Mouse (Mus musculus): Measurements from ENCODE around the gene Gpr146.
A peak's percentile ranks its signal among the peaks of the same experiment; 100 is the strongest.

The Gpr146 gene

DNA sequence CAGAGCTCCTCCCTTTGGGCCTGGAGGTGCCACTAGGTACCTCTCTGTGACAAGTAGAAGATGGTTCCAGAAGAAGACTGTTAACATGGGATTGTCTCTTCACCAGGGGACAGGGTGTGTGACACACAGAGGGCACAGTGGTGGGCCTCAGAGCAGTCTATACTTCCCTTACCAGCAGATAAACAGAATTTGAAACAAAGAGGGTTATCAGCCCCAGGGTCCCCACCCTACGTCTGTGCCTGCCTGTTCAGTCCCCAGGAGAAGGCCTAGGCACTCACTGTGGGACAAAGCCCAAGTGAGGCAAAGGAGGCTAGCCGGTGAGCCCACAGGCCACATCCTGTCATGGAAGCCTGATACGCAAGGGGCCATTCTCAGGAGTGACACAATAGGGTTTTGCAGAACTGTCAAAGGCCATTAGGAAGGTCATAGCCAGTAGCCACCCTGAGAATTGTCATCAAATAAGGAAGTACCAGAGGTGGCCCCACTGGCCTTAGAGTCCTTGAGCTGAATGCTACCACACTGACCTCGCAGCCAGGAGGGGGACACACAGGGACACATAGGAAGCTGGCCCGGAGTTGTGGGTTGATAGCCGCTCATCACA, 27.4 kb downstream of the Gpr146 start, which contains the start of gene C130050O18Rik:
TSS of gene C130050O18Rik (plus strand) at position 480 of the 601 bp plus-strand sequence.
- no peak for DNase-seq

DNA sequence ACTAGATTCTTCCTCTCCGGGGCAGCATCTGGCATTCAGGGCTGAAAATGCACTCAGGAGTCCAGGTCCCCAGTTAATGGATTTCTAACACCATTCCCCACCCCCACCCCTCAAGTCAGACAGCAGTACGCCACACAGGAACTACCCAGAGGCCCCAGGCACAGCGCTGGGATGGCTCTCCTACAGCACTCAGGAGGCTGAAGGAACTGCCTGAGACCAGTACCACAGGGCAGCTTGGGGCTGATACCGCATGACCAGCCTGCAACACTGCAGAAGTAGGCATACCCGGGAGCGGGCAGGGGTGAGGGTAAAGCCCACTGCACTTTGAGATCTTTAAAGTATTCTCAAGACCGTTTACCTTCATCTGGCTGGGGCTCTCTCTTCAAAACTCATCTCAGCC, 28.0 kb downstream of the Gpr146 start:
- DNase-seq: no peak

DNA sequence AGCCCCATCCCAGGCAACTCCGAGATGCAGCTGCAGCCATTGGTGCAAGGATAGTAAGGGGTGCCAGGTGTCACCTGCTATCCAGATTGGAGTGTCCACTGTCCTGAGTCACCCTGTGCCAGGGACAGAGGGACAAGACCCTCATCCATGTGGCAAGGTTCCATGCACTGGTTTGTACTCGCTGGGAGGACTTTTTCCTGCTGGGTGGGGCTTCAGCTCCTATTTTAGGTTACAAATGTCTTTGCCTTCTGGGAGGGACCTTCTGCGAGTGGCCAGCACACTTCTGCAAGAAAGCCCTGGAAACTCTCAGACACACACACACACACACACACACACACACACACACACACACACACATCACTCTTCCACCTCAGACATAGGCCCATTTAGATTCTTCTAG, 28.5 kb downstream of the Gpr146 start:
- no peak for DNase-seq

DNA sequence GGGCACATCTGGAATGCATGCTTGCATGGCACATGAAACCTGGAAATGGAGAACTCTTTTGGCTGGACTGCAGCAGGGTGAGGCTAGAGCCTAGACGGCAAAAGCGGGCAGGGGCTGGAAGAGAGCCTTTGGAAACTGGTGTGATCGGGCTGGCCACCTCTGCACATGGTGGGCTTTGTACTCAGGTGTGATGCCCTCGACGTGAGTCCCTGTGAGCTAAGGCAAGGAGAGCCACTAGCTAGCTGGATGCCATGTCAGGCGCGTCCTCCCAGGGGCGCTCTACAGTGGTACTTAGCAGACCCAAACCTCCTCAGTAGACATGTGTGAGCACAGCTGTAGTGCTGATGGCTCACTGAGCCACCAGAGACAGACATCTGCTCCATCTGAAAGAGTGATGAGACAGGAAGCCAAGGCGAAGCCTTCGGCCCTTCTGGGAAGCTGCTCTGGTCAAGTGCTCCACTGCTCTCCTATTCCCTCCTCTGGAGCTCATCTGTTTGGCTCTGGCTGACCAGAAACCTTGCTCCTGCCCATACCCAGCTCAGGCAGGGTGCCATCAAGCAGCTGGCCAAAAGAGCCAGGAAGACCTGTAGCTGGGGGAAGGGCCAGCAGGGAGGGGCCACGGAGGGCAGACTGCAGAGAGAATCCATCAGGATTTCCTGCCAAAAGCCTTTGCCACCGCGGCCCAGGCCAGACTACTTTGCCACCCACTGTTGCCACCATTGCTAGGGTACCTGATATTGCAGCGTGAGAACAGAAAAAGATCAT, 29.8 kb downstream of the Gpr146 start:
- no peak for DNase-seq

DNA sequence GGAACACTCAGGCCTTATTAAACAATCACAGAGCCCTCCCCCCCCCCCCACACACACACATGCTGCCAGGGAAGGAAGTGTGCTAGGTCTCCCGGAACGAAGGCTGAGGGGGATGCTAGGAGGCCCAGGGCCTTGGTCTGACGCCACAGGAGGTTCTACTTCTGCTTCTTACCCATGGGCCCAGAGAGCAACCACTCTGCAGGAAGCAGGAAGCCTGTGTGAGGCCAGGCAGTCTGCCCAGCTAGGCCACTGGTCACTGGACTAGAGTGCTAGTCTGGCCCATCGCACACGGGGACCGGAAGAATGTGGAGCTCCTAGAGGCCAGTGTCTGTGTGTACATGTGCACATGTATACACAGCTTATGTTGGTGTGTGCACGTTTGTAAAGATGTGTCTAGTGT, 31.0 kb downstream of the Gpr146 start:
- DNase-seq: no peak

GRCm38 (mm10) chr5:139409412-139409811, 31.9 kb downstream of the Gpr146 start:
- DNase-seq: no peak

GRCm38 (mm10) chr5:139410056-139410455, 32.6 kb downstream of the Gpr146 start:
- no peak for DNase-seq

GRCm38 (mm10) chr5:139411117-139411516, 33.6 kb downstream of the Gpr146 start:
- no peak for DNase-seq

DNA sequence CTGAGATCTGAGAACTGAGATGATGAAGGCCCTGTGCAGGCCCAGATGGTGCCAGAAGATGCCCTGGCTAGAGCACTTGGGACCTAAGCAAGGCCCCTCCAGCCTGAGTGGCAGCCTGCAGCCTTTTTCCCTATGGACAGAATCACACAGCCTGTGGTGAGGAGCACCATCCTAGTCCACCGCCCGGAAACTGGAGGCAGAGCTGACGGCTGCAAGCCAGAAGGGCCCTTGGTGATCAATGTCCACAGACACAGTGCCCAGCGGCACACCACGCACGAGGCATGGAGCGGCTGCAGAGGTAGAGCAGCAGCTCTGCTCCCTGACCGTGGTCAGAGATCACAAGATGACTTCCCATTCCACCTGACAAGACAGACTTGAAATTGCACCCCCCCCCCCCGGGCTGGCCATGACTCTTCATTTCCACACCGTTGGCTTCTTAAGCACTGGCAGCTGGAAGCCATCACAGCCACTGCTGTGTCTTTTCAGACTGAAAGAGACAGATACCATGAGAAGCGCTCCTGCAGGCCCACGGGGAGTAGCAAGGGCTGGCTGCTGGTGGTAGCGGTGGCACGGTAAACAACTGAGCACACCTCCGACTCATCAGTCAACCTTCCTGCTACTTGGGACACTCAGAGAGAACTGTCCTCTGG, 34.3 kb downstream of the Gpr146 start:
- DNase-seq: no peak

DNA sequence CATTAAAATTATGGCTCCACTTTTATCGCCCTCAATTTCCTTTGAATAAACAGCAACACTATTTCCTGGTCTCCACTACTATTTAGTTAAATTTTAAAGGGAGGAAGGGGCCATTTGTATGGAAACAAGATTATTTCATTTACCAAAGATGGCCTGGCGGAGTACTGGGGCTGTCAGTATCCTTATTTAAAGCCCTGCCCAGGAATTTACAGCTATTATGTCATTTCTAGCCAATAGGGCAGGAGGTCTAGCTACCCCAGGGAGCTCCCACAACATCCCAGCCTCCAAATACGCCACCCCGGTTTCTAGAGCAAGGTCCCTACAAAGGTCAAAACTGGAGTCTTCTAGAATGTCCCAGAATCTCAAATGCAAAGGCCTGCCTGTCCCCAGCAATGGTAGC, 36.0 kb downstream of the Gpr146 start:
- no peak for DNase-seq

GRCm38 (mm10) chr5:139415001-139415400, 37.5 kb downstream of the Gpr146 start:
- no peak for DNase-seq

DNA sequence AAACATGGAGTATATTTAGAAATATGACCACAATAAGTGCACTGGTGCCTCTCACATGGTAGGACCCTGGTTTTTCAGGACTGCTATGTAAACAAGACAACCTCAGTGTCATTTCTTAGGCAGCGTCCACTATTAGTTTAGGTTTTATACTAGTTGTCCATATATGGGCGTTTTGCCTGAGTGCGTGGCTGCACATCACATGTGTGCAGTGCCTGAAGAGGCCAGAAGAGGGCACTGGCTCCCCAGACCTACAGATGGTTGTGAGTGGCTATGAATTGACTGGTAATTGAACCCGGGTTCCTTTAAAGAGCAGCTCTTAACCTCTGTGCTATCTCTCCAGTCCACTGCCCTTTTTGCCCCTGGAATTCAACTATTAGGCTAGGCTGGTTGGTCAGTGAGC, 39.4 kb downstream of the Gpr146 start:
- no peak for DNase-seq

GRCm38 (mm10) chr5:139417480-139417879, 40.0 kb downstream of the Gpr146 start:
- DNase-seq: no peak

GRCm38 (mm10) chr5:139418110-139418509, 40.6 kb downstream of the Gpr146 start:
- no peak for DNase-seq

DNA sequence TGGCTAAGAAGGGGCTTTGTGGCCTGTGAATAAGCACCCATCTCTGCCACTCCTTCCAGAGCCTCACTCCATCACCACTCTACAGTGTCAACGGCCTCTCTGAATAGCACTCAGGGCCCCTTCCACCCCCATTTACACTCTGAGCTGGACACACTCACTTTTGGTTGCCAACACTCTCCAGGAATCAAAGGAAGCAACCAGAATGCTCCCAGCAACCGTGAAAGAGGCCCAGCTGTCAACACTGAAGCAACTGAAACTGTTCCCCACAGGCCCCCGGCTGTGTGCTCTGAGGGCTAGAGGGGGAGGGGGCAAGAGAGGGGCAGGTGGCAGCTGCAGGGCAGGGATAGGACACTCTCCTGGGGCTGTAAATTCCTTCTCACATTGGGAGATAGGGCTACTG, 41.1 kb downstream of the Gpr146 start:
- DNase-seq: no peak

DNA sequence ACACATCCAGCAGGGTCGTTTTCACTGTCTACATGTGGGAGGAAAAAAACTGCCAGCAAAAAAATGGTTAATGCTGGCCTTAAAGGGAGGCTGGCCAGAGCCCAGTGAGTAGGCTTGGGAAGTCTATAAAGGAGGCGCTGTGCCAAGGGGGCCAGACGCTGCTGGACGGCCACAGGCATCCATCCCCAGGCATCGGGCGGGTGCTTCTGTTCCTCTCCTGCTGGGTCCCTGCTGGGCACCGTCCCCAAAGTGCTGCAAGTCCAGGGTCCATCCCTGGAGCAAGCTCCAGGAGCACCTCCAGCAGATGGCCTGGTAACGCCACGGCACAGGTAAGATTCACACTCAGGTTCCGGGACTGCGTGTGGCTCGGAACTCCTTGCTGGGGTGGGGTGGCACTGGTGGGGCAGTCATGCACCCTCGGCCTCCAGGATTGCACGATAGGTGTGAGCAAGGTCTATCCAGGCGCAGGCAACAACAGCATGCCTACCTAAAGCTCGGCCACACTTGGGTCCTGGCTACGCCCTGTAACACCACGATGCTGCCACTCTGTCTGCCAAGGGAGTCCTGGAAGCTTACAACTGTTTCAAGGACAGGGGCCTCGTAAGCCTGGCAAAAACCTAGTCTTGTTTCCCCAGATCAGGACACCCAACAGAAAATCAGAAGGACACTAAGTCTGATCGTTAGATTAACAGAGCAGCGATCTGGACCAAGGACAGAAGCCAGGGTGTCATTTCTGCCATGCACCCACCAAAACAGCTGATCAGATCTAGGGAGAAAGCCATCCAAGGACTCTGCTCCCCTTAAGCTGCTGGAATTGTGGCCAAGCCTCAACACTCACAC, 45.7 kb downstream of the Gpr146 start, which contains the start of gene Gper1:
TSS of gene Gper1 (plus strand) at position 126 of the 840 bp plus-strand sequence.
- no peak for DNase-seq

DNA sequence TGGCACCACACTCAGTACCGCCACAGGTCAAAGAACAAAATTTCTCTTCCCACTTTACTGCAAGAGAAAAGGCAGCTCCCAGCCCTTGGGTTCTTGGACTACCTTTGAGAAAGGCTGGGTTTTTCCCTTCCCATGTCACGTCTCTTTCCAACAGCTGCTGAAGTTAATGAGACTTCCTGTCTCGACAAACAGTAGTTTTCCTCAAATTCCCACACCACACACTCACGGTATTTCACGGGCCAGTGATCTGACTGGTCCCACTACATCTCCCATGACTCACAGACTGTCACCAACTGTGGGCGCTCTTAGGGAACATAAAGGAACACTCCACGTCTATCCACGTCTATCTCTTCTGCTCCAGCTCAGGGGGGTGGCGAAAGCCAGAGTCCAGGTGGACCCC, 47.7 kb downstream of the Gpr146 start:
- DNase-seq: no peak

- no peak for DNase-seq
Measured at GRCm38 (mm10) chr5:139427001-139427400, 49.5 kb downstream of the Gpr146 start.

DNA sequence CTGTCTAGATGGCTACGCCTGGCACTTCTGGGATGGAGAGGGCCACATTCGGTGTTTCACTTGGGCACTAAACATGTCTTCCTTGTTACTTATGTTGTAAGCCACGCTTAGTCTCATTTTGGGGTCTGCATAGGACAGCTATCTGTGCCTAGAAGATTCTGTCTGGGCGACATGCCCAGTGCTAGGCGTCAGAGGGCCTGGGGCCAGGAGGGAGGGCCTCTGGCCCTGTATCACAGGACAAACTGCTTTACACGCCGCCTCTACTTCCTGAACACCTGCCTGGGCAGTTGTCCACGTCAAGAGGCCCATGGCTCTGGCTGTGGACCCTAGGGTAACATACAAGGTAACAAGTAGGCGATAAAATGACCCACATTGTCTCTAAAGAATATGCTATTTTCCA, 50.5 kb downstream of the Gpr146 start:
- DNase-seq: no peak

DNA sequence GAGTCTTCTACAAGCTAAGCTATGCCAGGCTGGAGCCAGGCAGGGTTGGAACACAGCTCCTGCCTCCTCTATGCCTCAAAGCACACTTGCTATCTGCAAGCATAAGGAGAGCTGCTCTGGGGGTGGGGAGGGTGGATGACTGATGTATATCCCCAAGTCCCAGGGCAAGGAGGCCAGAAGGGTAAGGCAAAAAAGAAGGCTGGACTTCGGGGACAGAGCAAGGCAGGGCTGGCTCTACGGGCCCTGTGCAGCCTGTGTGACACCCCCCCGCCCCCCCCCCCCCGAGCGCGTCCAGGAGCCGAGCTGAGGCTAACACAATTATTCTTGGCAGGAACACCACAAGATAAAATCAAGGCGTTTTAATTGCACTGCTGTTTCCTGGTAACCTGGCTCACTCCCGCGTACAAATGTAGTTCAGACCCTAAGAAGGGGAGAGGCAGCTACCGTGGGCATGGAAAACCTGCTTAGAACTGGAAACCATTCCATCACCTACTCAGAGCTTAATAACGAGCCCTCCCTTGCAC, 52.4 kb downstream of the Gpr146 start:
- peak; percentile 62 for DNase-seq

DNA sequence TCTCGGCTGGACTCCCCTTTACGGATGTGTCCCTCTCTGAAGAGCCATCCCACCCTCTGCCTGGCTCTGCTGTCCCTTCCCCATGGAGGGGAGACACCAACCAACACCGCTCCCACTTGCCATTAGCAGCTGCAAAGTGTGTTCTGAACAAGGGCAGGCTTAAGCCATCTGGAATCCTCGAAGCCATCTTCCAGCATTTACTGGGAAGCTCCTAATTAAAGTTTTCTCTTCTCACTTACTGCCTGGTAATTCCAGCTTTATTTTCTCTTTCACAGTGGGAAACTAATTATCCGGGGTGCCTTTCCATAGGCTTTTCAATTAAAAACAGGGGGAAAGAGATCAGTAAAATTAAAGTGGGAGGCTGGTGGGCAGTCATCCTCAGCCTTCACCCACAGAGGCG, 54.8 kb downstream of the Gpr146 start:
- no peak for DNase-seq

DNA sequence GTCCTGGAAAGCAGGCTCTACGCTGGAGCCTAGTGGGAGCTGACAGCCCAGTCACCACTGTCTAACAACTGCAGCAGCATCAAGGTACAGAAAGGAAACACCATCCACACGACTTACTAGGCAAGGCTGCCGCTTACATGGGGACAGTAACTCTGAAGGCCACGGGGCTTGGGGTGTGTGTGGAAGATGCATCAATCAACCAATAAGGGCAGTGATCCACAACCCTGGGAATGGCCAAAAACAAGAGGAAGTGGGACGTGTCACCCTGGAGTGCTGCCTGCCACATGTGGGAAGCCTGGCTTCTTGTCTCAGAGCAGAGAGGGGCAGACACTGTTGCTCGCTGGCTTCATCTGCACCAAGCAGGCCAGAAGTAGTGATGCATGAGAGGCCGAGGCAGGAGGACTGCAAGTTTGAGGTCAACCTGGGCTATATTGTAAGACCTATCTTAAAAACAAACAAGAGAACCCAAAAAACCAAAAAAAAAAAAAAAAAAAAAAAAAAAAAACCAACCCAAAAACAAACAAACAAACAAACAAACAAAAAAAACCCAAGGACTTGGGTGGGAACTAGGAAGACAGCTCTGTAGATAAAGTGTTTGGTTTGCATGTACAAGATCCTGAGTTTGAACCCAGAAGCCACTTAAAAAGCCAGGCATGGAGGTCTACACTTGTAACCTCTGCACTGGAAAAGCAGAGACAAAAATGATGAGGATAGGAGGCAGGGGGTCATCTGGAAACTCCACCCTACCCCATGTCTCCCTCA, 55.4 kb downstream of the Gpr146 start:
- DNase-seq: no peak

Measured in kidney, adult 9 months (tissue).